Mouse (Mus musculus) ES-E14 (cell line): ENCODE results near the gene Fam149a.

Experiments
- MAFK ChIP-seq: IDR thresholded peaks from 2 replicates; pipeline ENCODE4 v1.6.1; 2014; ENCODE audit warnings: mild to moderate bottlenecking, low read depth, low read length, inconsistent platforms; ENCODE audit not compliant: insufficient read depth
- ZNF384 ChIP-seq: IDR thresholded peaks from 2 replicates; pipeline ENCODE4 v1.6.1; 2012; ENCODE audit warnings: low read depth, low read length, inconsistent platforms

DNA sequence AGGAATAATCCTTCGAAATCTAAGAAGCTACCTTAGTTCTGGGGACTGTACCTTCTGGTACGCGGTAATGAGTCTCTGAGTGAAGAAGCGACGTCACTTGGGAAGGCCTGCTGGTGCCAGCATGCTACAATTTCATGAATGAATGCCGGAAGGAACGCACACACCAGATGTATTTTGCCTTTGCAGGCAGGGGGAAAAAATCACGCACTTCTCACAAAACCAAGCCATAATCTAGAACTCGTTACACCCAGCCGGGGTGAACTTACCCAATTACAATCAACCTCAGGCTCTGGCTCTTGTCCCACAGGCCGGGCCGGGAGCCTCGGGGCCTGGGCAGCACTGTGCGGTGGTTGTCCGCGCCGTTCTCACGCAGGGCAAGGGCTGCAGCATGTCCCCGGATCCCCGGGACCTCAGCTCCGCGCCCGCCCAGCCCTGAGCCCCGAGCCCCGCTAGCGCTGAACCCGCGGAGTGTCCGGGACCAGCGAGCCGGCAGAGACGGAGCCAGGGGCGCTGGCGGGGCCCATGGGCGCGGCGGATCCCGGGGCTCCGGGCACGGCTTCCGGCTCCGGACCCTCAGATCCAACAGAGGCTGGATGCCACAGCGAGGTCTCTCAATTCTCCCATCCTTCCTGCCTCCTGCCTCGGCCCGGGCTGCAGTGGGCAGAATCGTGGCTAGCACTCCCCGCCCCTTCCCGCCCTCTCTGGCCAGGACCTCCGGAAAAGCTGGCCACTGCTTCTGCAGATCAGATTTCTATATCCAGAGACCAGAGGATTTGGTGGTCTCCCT, 23.8 kb downstream of the Fam149a start:
- TF ChIP-seq MAFK: no peak
- no peak for TF ChIP-seq ZNF384
